ENCODE assay signal across 24 mouse cellular contexts in genomic region chr3:100521626-100522025, GRCm38 (mm10). TPM values are rescaled to one million over a fixed set of nuclear protein-coding genes. Genes with fewer than 3 reads are reported as not detected.
A peak's percentile ranks its signal among the peaks of the same experiment; 100 is the strongest.
DNase-seq lines count a peak whose midpoint lies in the region; ATAC-seq and TF ChIP-seq lines count a peak whose summit lies in the region.
"Had no signal": no experiment of that assay in that cellular context is flagged by ENCODE, and none has a peak within 500 bp of the region (broad histone marks: within the 10 kb centered on the region; RNA-seq: fewer than 3 reads in every experiment).

No protein-coding gene starts in this region.

- DNase-seq in ES-CJ7 (ENCODE audit: low read depth, low spot score) (peak; percentile 33), R1 (ENCODE audit: low read depth, low spot score) (peak; percentile 61), liver (no peak)
- DNase-seq in stomach, postnatal 0 days (ENCODE audit: low spot score): no peak
- DNase-seq in lung, postnatal 10 days: no peak
- DNase-seq: adrenal gland, adult 8-10 months; adrenal gland, postnatal 14 days; adrenal gland, postnatal 36 days; B cell, adult 2 months; cerebellum, adult 11-12 months; cerebellum, adult 2 months; cerebellum, adult 9-10 months; cerebellum, postnatal 10 days; cerebellum, postnatal 25 days; forebrain, postnatal 0 days had no signal

- peak; percentile 9; the same call in 1 of the 2 replicates for ATAC-seq in stomach, postnatal 0 days (ENCODE audit: low FRiP score, low TSS enrichment)
- ATAC-seq: activated CD4-positive, CD25-positive, alpha-beta regulatory T cell, adult 4 months; CD4-positive, CD25-positive, alpha-beta regulatory T cell, adult 4 months; forebrain, embryonic 13.5 days; forebrain, embryonic 15.5 days; forebrain, postnatal 0 days; Patski had no signal

- H3K9ac ChIP-seq in stomach, postnatal 0 days (ENCODE audit: low read length): no peak overlapping the region
- H3K9ac ChIP-seq: embryonic facial prominence, embryonic 12.5 days; forebrain, embryonic 13.5 days; forebrain, embryonic 15.5 days; forebrain, postnatal 0 days had no signal

- no peak for TF ChIP-seq EP300 in stomach, postnatal 0 days (optimal IDR thresholded peaks at IDR 0.05)

- H3K9me3 ChIP-seq in stomach, postnatal 0 days (ENCODE audit: control insufficient read depth, low read length): no peaks in the 10 kb centered on the region
- H3K9me3 ChIP-seq: embryonic facial prominence, embryonic 10.5 days; embryonic facial prominence, embryonic 12.5 days; forebrain, embryonic 13.5 days; forebrain, embryonic 15.5 days; G1E had no signal

- no peak overlapping the region for H3K27ac ChIP-seq in stomach, postnatal 0 days (replicated peaks)
- H3K27ac ChIP-seq: embryonic facial prominence, embryonic 10.5 days; embryonic facial prominence, embryonic 12.5 days; forebrain, embryonic 13.5 days; forebrain, embryonic 15.5 days had no signal

- no peak for TF ChIP-seq CTCF in stomach, postnatal 0 days (IDR thresholded peaks at IDR 0.05; ENCODE audit: low read depth)

- H3K27me3 ChIP-seq in stomach, postnatal 0 days (ENCODE audit: control insufficient read depth, insufficient read depth, low read length): no peaks in the 10 kb centered on the region
- H3K27me3 ChIP-seq: CH12.LX; embryonic facial prominence, embryonic 12.5 days; forebrain, embryonic 13.5 days; forebrain, embryonic 15.5 days; Patski had no signal

- 61% methylated on average over 1 of the region's 1 CpGs for WGBS in stomach, postnatal 0 days

- H3K4me1 ChIP-seq in stomach, postnatal 0 days (replicated peaks; ENCODE audit: control insufficient read depth, insufficient read depth): no peaks in the 10 kb centered on the region
- H3K4me1 ChIP-seq: embryonic facial prominence, embryonic 10.5 days; embryonic facial prominence, embryonic 12.5 days; forebrain, embryonic 13.5 days; forebrain, embryonic 15.5 days had no signal

- H3K4me3 ChIP-seq in stomach, postnatal 0 days (ENCODE audit: low read depth, low read length): no peak overlapping the region
- H3K4me3 ChIP-seq: embryonic facial prominence, embryonic 10.5 days; embryonic facial prominence, embryonic 12.5 days; forebrain, embryonic 13.5 days; forebrain, embryonic 15.5 days had no signal

- H3K4me2 ChIP-seq in stomach, postnatal 0 days (replicated peaks; ENCODE audit: low read depth): no peak overlapping the region
- H3K4me2 ChIP-seq: embryonic facial prominence, embryonic 12.5 days; forebrain, embryonic 13.5 days; forebrain, embryonic 15.5 days had no signal

- H3K36me3 ChIP-seq in stomach, postnatal 0 days (ENCODE audit: control insufficient read depth, insufficient read depth, low read length): no peaks in the 10 kb centered on the region
- H3K36me3 ChIP-seq: embryonic facial prominence, embryonic 10.5 days; embryonic facial prominence, embryonic 12.5 days; forebrain, embryonic 15.5 days; G1E had no signal

RNA-seq across cellular contexts. Expression of gene Tent5c, which starts 32.5 kb away (rescaled TPM):
- 2.5 and 2.8 TPM in 2 replicates for polyA plus RNA-seq in stomach, postnatal 0 days (2015; fragmentation: Nextera tagmentation; extraction: Ambion mirVana)

Comparison
In these comparisons a context has a peak if more than half of its experiments do, and no peak if none do; other contexts are left out.
1. DNase-seq: peak in ES-CJ7 (single experiment) and R1 (single experiment); none in stomach, postnatal 0 days (single experiment), lung, postnatal 10 days (single experiment) and liver (single experiment).